Mouse (Mus musculus) MEL (cell line): Measurements from ENCODE around the gene Kcnj9. TPM values are rescaled to one million over a fixed set of nuclear protein-coding genes. Genes with fewer than 3 reads are reported as not detected.
A peak's percentile ranks its signal among the peaks of the same experiment; 100 is the strongest.

ENCODE experiments used
- DNase-seq: peaks from one replicate; pipeline ENCODE4 v3.0.0; 2011; ENCODE audit warnings: low read depth, low spot score
- H3K27ac ChIP-seq: 2 replicates; pipeline ENCODE4 v1.5.1; 2012; ENCODE audit warnings: low read depth, mild to moderate bottlenecking, control low read depth, low read length, moderate library complexity; ENCODE audit not compliant: control insufficient read depth
- H3K27me3 ChIP-seq, 2 experiments: fragments of 150-350 bp in 1 of 2; sonication (generic) in 1 of 2; 2 replicates each; pipeline ENCODE4 v1.6.1; 2012; ENCODE audit warnings: low read length in 2 of 2, mild to moderate bottlenecking in 2 of 2, improper control_type of control experiment in 1 of 2, moderate library complexity in 1 of 2; ENCODE audit not compliant: insufficient read depth in 2 of 2, control insufficient read depth in 1 of 2
- H3K36me3 ChIP-seq, 2 experiments: 2 replicates each; pipeline ENCODE4 v1.6.1; 2012 to 2014; ENCODE audit warnings: low read length in 2 of 2, improper control_type of control experiment in 1 of 2, inconsistent platforms in 1 of 2, mild to moderate bottlenecking in 1 of 2; ENCODE audit not compliant: insufficient read depth in 2 of 2, control insufficient read depth in 1 of 2
- H3K4me1 ChIP-seq, 2 experiments: fragments of 150-350 bp in 1 of 2; sonication (generic) in 1 of 2; 2 replicates each; pipeline ENCODE4 v1.6.1; 2012; ENCODE audit warnings: low read length in 2 of 2, improper control_type of control experiment in 1 of 2, mild to moderate bottlenecking in 1 of 2; ENCODE audit not compliant: insufficient read depth in 2 of 2, control insufficient read depth in 1 of 2
- H3K4me3 ChIP-seq, 2 experiments: fragments of 150-350 bp in 1 of 2; sonication (generic) in 1 of 2; 2 replicates each; pipeline ENCODE4 v1.5.1; 2012; ENCODE audit warnings: low read depth in 2 of 2, low read length in 2 of 2, mild to moderate bottlenecking in 2 of 2, moderate library complexity in 2 of 2, control low read depth in 1 of 2, improper control_type of control experiment in 1 of 2; ENCODE audit not compliant: control insufficient read depth in 1 of 2, insufficient read depth in 1 of 2
- H3K79me2 ChIP-seq: 2 replicates; pipeline ENCODE4 v1.6.1; 2012; ENCODE audit warnings: mild to moderate bottlenecking, low read length, moderate library complexity; ENCODE audit not compliant: control insufficient read depth, poor library complexity, insufficient read depth
- H3K9ac ChIP-seq: 2 replicates; pipeline ENCODE4 v1.6.1; 2012; ENCODE audit warnings: low read depth, mild to moderate bottlenecking, control low read depth, low read length, moderate library complexity; ENCODE audit not compliant: control insufficient read depth, poor library complexity, severe bottlenecking
- H3K9me3 ChIP-seq: fragments of 150-350 bp; sonication (generic); replicated peaks from 2 replicates; pipeline ENCODE4 v1.6.1; 2012; ENCODE audit warnings: mild to moderate bottlenecking, low read length, improper control_type of control experiment, moderate library complexity; ENCODE audit not compliant: insufficient read depth
- BHLHE40 ChIP-seq: IDR thresholded peaks from 2 replicates; pipeline ENCODE4 v1.6.1; 2012; ENCODE audit warnings: low read depth, mild to moderate bottlenecking, inconsistent platforms, low read length, improper control_type of control experiment, borderline replicate concordance
- CHD1 ChIP-seq: IDR thresholded peaks from 2 replicates; pipeline ENCODE4 v1.6.1; 2012; ENCODE audit warnings: low read depth, mild to moderate bottlenecking, inconsistent platforms, low read length, improper control_type of control experiment
- CHD2 ChIP-seq: IDR thresholded peaks from 2 replicates; pipeline ENCODE4 v1.6.1; 2011; ENCODE audit warnings: low read length, improper control_type of control experiment
- CTCF ChIP-seq, 3 experiments: IDR thresholded peaks in 2 of 3; conservative IDR thresholded peaks in 1 of 3; 2 replicates each; pipeline ENCODE4 v1.5.1; 2011 to 2012; ENCODE audit warnings: low read length in 3 of 3, low read depth in 2 of 3, mild to moderate bottlenecking in 2 of 3, improper control_type of control experiment in 1 of 3, inconsistent platforms in 1 of 3, mixed read lengths in 1 of 3, moderate library complexity in 1 of 3; ENCODE audit not compliant: control insufficient read depth in 1 of 3, insufficient read depth in 1 of 3, poor library complexity in 1 of 3, severe bottlenecking in 1 of 3
- E2F4 ChIP-seq: IDR thresholded peaks from 2 replicates; pipeline ENCODE4 v1.6.1; 2011; ENCODE audit warnings: low read depth, low read length, improper control_type of control experiment, borderline replicate concordance
- ELF1 ChIP-seq: IDR thresholded peaks from 2 replicates; pipeline ENCODE4 v1.6.1; 2014; ENCODE audit warnings: low read depth, mild to moderate bottlenecking, inconsistent platforms, low read length, improper control_type of control experiment, moderate library complexity
- ETS1 ChIP-seq: IDR thresholded peaks from 2 replicates; pipeline ENCODE4 v1.6.1; 2012; ENCODE audit warnings: low read depth, mild to moderate bottlenecking, inconsistent platforms, low read length, improper control_type of control experiment, moderate library complexity
- GATA1 ChIP-seq: IDR thresholded peaks from 2 replicates; pipeline ENCODE4 v1.6.1; 2011; ENCODE audit warnings: low read depth, low read length, improper control_type of control experiment
- MAFK ChIP-seq: IDR thresholded peaks from 2 replicates; pipeline ENCODE4 v1.6.1; 2011; ENCODE audit warnings: low read depth, mild to moderate bottlenecking, low read length, improper control_type of control experiment, borderline replicate concordance
- MAX ChIP-seq: IDR thresholded peaks from 2 replicates; pipeline ENCODE4 v1.6.1; 2011; ENCODE audit warnings: low read length, improper control_type of control experiment
- MAZ ChIP-seq: IDR thresholded peaks from 2 replicates; pipeline ENCODE4 v1.6.1; 2012; ENCODE audit warnings: low read depth, mild to moderate bottlenecking, inconsistent platforms, low read length, improper control_type of control experiment
- MEF2A ChIP-seq: IDR thresholded peaks from 2 replicates; pipeline ENCODE4 v1.6.1; 2014; ENCODE audit warnings: low read depth, mild to moderate bottlenecking, inconsistent platforms, low read length, improper control_type of control experiment; ENCODE audit not compliant: poor library complexity, insufficient replicate concordance, severe bottlenecking; ENCODE audit errors: extremely low read depth
- MXI1 ChIP-seq: IDR thresholded peaks from 2 replicates; pipeline ENCODE4 v1.6.1; 2011; ENCODE audit warnings: mild to moderate bottlenecking, low read depth, low read length, improper control_type of control experiment
- MYB ChIP-seq: IDR thresholded peaks from 2 replicates; pipeline ENCODE4 v1.6.1; 2011; ENCODE audit warnings: mild to moderate bottlenecking, low read depth, low read length, improper control_type of control experiment
- NELFE ChIP-seq: IDR thresholded peaks from 2 replicates; pipeline ENCODE4 v1.6.1; 2011; ENCODE audit warnings: low read depth, low read length, improper control_type of control experiment
- POLR2A ChIP-seq, 2 experiments: IDR thresholded peaks; 2 replicates each; pipeline ENCODE4 v1.6.1; 2011 to 2012; ENCODE audit warnings: low read length in 2 of 2, mild to moderate bottlenecking in 2 of 2, control low read depth in 1 of 2, improper control_type of control experiment in 1 of 2, low read depth in 1 of 2, moderate library complexity in 1 of 2; ENCODE audit not compliant: control insufficient read depth in 1 of 2, insufficient read depth in 1 of 2, poor library complexity in 1 of 2
- POLR2AphosphoS2 ChIP-seq: IDR thresholded peaks from 2 replicates; pipeline ENCODE4 v1.6.1; 2011; ENCODE audit warnings: low read length, improper control_type of control experiment
- RAD21 ChIP-seq: IDR thresholded peaks from 2 replicates; pipeline ENCODE4 v1.6.1; 2011; ENCODE audit warnings: mild to moderate bottlenecking, low read depth, low read length, improper control_type of control experiment
- SMC3 ChIP-seq: IDR thresholded peaks from 2 replicates; pipeline ENCODE4 v1.6.1; 2011; ENCODE audit warnings: low read depth, low read length, improper control_type of control experiment
- TAL1 ChIP-seq: IDR thresholded peaks from 2 replicates; pipeline ENCODE4 v1.6.1; 2012; ENCODE audit warnings: mild to moderate bottlenecking, inconsistent platforms, low read length, moderate library complexity, mixed read lengths
- TBP ChIP-seq: IDR thresholded peaks from 2 replicates; pipeline ENCODE4 v1.8.0; 2011; ENCODE audit warnings: low read depth, low read length, improper control_type of control experiment
- UBTF ChIP-seq: IDR thresholded peaks from 2 replicates; pipeline ENCODE4 v1.6.1; 2012; ENCODE audit warnings: low read depth, mild to moderate bottlenecking, inconsistent platforms, low read length, improper control_type of control experiment, moderate library complexity, borderline replicate concordance; ENCODE audit not compliant: insufficient read depth
- USF1 ChIP-seq: IDR thresholded peaks from 2 replicates; pipeline ENCODE4 v1.6.1; 2014; ENCODE audit warnings: low read depth, mild to moderate bottlenecking, inconsistent platforms, low read length, improper control_type of control experiment, moderate library complexity
- USF2 ChIP-seq, 2 experiments: IDR thresholded peaks; 2 replicates each; pipeline ENCODE4 v1.6.1; 2011 to 2012; ENCODE audit warnings: improper control_type of control experiment in 2 of 2, low read length in 2 of 2, borderline replicate concordance in 1 of 2, inconsistent platforms in 1 of 2, low read depth in 1 of 2, mild to moderate bottlenecking in 1 of 2; ENCODE audit not compliant: insufficient read depth in 1 of 2
- ZC3H11A ChIP-seq: IDR thresholded peaks from 2 replicates; pipeline ENCODE4 v1.6.1; 2012; ENCODE audit warnings: low read depth, mild to moderate bottlenecking, inconsistent platforms, low read length, improper control_type of control experiment
- ZNF384 ChIP-seq: IDR thresholded peaks from 2 replicates; pipeline ENCODE4 v1.6.1; 2012; ENCODE audit warnings: low read depth, mild to moderate bottlenecking, inconsistent platforms, low read length, improper control_type of control experiment
- polyA plus RNA-seq, 2 experiments: library from polyadenylated mRNA; stranded (reverse) in 1 of 2; unstranded in 1 of 2; fragments of >175 nt in 1 of 2; fragments of >200 nt in 1 of 2; gene quantifications; 2 replicates each; pipeline versions ENCODE4 v1.2.1 to v1.2.4; 2012; ENCODE audit warnings: low replicate concordance in 2 of 2, low read depth in 1 of 2; ENCODE audit not compliant: insufficient read length in 2 of 2, insufficient read depth in 1 of 2, missing spikeins in 1 of 2
- total RNA-seq: library from RNA; depleted of rRNA; stranded (reverse); fragments of 300-350 nt; gene quantifications from 2 replicates; pipeline ENCODE4 v1.2.3, GENCODE M21; 2012

Kcnj9 gene
- total and polyA plus RNA-seq, 3 experiments, result 0.08 TPM; not detected in 2

GRCm38 (mm10) chr1:172277172-172277571 lies 51.9 kb downstream of the Kcnj9 start (continued):
- 0 out of 2 replicates have a peak, but pooled peaks have one; percentile 37 for TF ChIP-seq NELFE
- TF ChIP-seq, all 39 proteins: peak for 6

DNA sequence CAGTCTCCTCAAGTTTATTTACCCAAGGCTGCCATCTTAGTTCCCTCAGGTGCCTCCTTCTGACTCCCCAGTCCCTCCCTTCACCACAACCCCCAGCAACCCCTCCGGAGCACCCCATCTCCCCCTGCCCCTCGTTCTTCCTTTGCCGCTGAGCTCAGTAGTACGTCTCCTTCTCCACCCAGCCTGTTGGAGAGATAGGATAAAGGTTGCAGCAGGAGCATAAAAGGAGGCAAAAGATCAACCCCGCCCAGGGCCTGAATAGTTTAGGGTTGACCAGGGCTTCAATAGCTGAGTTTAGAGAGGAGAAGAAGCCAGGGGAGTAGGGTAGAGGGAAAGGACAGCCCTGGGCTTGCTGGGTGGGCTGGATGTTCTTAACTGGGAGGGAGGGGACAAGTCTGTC lies 54.6 kb downstream of the Kcnj9 start:
- Histone ChIP-seq H3K4me1 (peaks cover 6 to 23% of the 10 kb centered on the region in 2 experiments), H3K36me3 (peaks cover 0 to 16% of the 10 kb centered on the region in 2 experiments; a peak in 2 of 4 replicates), H3K27ac (no peak overlapping the region), H3K79me2 (no peaks in the 10 kb centered on the region), H3K9ac (no peak overlapping the region), H3K4me3 (no peak overlapping the region), H3K27me3 (no peaks in the 10 kb centered on the region), H3K9me3 (no peaks in the 10 kb centered on the region)
- TF ChIP-seq CTCF (IDR thresholded peaks at IDR 0.05 in 2 of 3, conservative IDR thresholded peaks at IDR 0.05 in 1 of 3; ENCODE audit: control insufficient read depth in 1 of 3, insufficient read depth in 1 of 3, low read depth in 2 of 3, low read length in 3 of 3, poor library complexity in 1 of 3, severe bottlenecking in 1 of 3) (no peak), UBTF (no peak), MXI1 (no peak), CHD2 (no peak), SMC3 (no peak), GATA1 (no peak), NELFE (no peak), BHLHE40 (no peak), USF1 (no peak), MEF2A (no peak), USF2 (IDR thresholded peaks at IDR 0.05; ENCODE audit: borderline replicate concordance in 1 of 2, insufficient read depth in 1 of 2, low read depth in 1 of 2, low read length in 2 of 2) (no peak), POLR2A (IDR thresholded peaks at IDR 0.05; ENCODE audit: control insufficient read depth in 1 of 2, insufficient read depth in 1 of 2, low read depth in 1 of 2, low read length in 2 of 2, poor library complexity in 1 of 2) (no peak), ELF1 (no peak), CHD1 (no peak), RAD21 (no peak), ZNF384 (no peak), POLR2AphosphoS2 (no peak)
- no peak for DNase-seq

DNA sequence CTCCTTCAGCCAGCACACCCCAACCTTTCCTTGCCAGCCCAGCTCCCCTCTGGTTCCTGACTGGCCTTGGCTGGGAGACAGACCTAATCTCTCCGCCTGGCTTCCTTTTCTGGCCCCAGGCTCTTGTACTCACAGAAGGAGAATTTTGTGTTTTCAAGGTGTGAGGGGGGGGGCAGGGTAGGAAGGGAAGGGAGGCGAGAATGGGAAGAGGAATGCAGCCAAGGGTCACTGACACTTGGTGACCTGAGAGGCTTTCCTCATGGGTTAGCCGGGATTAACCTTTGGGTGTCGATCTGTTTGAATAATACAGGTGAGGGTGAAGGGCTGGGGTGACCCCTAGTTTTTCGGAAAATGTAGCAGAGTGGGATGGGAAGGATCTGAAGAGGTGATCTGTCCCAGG lies 55.0 kb downstream of the Kcnj9 start:
- DNase-seq, result no peak
- Histone ChIP-seq H3K27ac (no peak overlapping the region), H3K36me3 (peaks cover 0 to 16% of the 10 kb centered on the region in 2 experiments; a peak in 2 of 4 replicates), H3K9ac (no peak overlapping the region), H3K27me3 (no peaks in the 10 kb centered on the region), H3K4me1 (peaks cover 6 to 23% of the 10 kb centered on the region in 2 experiments), H3K9me3 (no peaks in the 10 kb centered on the region), H3K79me2 (no peaks in the 10 kb centered on the region), H3K4me3 (no peak overlapping the region)
- TF ChIP-seq USF2 (IDR thresholded peaks at IDR 0.05; ENCODE audit: borderline replicate concordance in 1 of 2, insufficient read depth in 1 of 2, low read depth in 1 of 2, low read length in 2 of 2) (no peak), ZC3H11A (no peak), MAZ (no peak), MAX (no peak), TBP (no peak), TAL1 (no peak), ETS1 (no peak), MAFK (no peak), ELF1 (no peak), MYB (no peak), POLR2A (IDR thresholded peaks at IDR 0.05; ENCODE audit: control insufficient read depth in 1 of 2, insufficient read depth in 1 of 2, low read depth in 1 of 2, low read length in 2 of 2, poor library complexity in 1 of 2) (no peak), E2F4 (no peak), MXI1 (no peak), CHD2 (no peak), USF1 (no peak), MEF2A (no peak)
